Mouse (Mus musculus) heart, adult 2 months (tissue): ENCODE data around the gene Calcoco1.

Source experiments
- CTCF ChIP-seq: fragments of 200-600 bp; IDR thresholded peaks from 2 replicates; pipeline ENCODE4 v1.8.1; 2022; ENCODE audit warnings: antibody characterized with exemption, mild to moderate bottlenecking, moderate library complexity
- POLR2A ChIP-seq: fragments of 200-500 bp; IDR thresholded peaks from 2 replicates; pipeline ENCODE4 v1.6.1; 2011; ENCODE audit warnings: mild to moderate bottlenecking, low read depth, low read length, control low read depth; ENCODE audit not compliant: insufficient read depth

GRCm38 (mm10) chr15:102743996-102744395, 22.0 kb upstream of the Calcoco1 start:
- TF ChIP-seq POLR2A (no peak), CTCF (no peak)
